Mouse (Mus musculus) C2C12 (cell line): ENCODE measurements at regions not wholly inside any gene's neighbourhood (a gene's known extent, or its start where the extent isn't known, plus 50 kb on each side); places are given as distances from the start of the nearest gene placed in this dataset.
"Not testable (repeated sequence)": the region's sequence is repeated elsewhere in the genome, so short reads cannot be mapped to it uniquely, and the experiment has no call there.

Source experiments
- CEBPB ChIP-seq: IDR thresholded peaks from one replicate; pipeline ENCODE4 v1.6.1; 2011; ENCODE audit warnings: low read depth, mild to moderate bottlenecking, control low read depth, moderate library complexity
- CTCF ChIP-seq: IDR thresholded peaks from one replicate; pipeline ENCODE4 v1.5.1; 2011; ENCODE audit not compliant: control insufficient read depth, insufficient read depth, insufficient read length
- MAX ChIP-seq: IDR thresholded peaks from one replicate; pipeline ENCODE4 v1.6.1; 2011; ENCODE audit warnings: mild to moderate bottlenecking, control low read depth

DNA sequence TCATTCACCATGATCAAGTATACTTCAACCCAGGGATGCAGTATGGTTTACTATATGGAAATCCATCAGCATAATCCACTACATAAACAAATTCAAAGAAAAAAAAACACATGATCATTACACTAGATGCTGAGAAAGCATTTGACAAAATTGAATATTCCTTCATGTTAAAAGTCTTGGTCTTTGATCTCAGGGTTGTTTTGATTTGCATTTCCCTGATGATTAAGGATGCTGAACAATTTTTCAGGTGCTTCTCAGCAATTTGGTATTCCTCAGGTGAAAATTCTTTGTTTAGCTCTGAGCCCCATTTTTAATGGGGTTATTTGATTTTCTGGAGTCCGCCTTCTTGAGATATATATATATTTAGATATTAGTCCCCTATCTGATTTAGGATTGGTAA is 123.4 kb upstream of the Hsf2 start:
- not testable (repeated sequence) for TF ChIP-seq CTCF, CEBPB, MAX
